Mouse (Mus musculus): ENCODE measurements around the gene Spg7.
"Not testable (repeated sequence)": the region's sequence is repeated elsewhere in the genome, so short reads cannot be mapped to it uniquely, and the experiment has no call there.

Gene Spg7

DNA sequence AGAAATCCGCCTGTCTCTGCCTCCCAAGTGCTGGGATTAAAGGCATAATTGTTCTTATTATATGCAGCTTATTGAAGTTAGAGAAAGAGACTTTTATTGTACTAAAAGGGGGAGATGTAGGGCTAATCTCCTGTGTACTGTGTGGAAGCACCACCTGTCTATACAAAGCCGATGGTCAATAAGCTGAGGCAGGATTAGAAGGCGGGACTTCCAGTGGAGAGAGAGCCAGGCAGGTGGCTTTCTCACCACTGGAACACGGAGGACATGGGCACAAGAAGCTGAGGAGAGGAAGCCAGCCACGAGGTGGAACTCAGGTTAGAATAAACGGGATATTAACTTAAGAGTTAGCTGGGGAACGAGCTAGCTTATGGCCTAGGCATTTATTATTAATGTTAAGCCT lies at the start of gene Spg7:
Gene Spg7 (plus strand): TSS at position 222 of the 400 bp plus-strand sequence.
- DNase-seq (ENCODE audit: low spot score) = no peak

DNA sequence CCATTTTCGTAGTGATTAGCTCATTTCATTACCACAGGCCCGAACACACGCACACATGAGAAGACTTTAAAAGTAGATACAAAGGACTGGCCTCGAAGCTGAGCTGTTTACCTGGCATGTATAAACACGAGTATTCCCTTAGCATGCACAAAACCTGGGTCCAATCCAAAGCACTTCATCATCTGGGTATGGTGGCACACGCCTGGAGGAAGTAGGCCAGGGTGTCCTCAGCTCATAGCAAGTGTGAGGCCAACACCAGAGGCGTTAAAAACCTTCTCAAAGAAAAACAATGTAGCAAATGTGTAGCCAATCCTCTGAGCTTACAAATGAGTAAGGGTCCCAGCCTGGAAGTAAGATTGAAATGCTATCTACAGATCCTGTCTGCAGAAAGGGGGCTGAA lies 48.3 kb upstream of the Spg7 start:
- DNase-seq (ENCODE audit: low spot score) = no peak

DNA sequence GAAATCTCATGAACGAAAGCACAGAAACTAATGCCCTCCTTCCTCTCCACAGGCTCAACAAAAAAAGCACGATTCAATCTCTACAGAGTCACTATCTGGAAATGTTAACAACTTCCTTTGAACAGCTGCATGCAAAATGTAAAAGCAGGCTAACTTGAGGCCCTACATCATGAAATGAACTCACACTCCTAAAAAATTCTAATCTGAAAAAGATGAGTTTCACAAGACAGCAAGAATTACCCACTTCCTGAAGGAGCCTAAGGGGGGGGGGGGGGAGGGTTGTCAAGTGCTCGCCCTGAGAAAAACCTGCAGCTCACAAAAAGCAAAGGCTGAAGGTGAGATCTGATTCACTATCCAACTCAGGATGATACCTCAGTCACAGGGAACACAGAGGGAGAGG lies 47.7 kb upstream of the Spg7 start:
- DNase-seq (ENCODE audit: low spot score) = no peak

DNA sequence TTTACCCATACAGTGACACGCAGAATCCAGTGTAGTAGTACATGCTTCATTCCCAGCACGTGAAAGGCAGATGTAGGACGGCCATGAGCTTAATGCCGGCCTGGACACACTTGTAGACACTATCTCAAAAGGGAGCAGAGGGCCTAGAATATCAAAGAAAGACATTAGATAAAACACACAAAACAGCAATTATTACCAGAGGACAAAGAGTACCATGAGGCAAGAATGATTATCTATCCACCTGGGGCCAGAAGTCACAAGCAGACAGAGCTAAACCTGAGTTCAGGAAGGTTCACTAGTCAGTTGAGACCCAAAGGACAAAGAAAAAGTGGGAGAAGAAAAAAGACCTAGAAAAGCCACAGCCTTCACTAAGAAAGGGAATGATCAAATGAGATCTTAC lies 45.6 kb upstream of the Spg7 start:
- no peak for DNase-seq (ENCODE audit: low spot score)

DNA sequence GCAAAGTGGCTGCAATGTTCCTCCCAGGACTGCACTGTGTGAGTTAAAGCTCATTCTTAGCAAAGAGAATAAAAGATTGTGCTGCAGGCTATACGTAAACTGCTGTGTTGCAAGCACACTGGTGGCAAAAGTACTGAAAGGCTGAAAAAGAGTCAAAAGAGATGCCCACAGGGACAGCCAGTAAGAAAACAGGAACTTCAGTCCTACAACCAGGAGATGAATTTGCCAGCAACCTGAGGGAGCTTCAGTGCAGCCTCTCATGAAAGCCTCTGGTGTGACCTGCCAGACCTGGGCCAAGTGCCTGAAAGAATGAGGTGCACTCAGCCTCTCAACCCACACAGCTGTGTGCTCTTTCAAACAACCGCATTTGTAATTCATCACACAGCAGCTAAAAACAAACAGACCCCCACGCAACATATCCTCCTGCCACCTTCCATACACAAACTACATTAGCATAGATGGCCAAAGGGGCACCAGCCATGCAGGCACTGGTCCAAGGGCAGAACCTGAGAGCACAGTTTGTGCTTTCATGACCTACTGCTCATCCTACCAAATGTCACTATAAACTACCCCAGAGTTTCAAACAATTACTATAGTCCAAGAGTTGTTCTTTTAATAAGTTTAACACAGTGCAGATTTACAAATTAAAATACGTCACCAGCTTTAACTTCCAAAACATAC lies 44.1 kb upstream of the Spg7 start:
- no peak for DNase-seq (ENCODE audit: low spot score)

DNA sequence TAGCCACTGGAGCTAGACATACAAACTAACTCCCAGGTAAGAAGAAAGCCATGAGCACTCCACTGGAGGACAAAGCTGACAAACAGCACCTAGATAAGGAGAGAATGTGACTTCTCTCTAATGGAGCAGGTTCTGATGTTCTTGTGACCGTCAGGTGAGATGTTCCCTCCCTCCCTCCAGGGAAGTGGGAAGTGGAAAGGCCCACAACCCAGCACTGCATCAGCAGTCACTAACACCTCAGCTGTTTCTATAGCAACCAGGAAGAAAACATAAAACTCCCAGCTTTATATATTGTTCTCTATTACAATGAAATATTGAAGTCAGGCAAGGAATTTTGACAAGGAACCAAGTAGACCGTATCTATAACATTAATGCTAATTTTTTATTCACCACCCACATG lies 42.7 kb upstream of the Spg7 start:
- no peak for DNase-seq (ENCODE audit: low spot score)

DNA sequence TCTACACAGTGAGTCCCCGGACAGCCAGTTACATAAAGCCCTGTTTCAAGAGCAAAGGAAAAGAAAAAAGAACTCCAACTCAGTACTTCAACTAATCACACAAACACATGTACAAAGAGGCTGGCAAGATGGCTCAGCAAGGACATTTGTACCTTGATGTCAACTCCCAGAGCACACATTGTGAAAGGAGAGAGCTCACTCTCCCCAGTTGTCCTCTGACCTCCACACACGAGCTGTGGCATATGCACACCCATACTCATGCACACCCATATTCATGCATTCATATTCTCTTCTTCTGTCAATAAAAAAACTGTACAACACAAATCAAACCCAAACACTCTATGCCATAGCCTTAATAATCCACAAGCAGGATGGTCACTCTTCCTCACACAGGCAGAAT lies 41.9 kb upstream of the Spg7 start:
- DNase-seq (ENCODE audit: low spot score) = no peak

DNA sequence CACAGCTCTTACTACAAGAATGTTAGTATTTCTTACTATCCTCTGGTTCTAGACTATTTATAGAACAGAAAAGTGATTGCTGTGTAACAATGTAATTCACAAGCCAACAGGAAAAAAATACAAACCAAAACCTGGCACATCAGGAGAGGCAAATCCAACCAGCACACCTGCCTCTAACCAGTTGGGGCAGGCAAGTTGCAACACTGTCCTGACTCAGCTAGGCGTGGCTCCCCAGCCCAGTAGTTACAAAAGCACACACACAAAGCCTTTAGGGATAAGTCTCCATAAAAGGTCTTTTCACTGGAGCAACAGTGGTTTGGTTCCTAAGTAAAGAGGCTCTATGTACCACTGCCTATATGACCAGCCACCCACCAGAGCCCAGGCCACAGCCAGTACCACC lies 41.5 kb upstream of the Spg7 start:
- no peak for DNase-seq (ENCODE audit: low spot score)

DNA sequence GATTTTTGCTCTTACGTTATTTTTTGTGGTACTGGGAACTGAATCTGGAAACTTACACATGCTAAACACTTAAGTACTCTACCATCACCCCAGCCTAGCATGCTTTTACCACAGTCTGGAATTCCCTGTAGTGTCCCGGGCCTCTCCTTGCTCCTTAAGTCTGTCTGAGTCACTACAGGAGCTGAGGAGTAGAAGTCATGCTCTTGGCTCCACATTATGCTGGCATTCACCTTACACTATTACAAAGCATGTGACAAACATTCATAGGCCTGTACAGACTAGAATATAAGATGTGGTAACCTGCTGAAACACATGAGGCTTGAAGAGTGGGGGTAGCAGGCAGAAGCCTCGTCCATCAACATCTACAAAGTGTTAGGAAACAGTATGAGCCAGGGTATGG lies 40.0 kb upstream of the Spg7 start:
- DNase-seq (ENCODE audit: low spot score) = no peak

DNA sequence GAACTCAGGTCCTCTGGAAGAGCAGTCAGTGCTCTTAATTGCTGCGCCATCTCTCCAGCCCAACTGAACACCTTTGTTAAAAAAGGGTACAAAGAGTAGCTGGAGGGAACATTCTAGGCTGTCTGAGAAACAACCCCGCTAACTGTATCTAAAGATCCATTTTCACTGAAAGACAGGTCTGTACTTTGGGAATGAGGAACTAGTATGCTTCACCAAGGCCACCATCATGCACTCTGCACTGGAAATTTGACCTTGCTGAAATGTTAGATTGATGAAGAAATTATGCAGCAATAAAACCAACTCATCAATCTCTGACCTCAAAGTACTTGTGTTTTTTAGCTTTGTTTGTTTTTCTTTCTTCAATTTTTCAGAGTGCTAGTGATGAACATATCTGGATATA lies 38.5 kb upstream of the Spg7 start:
- no peak for DNase-seq (ENCODE audit: low spot score)

DNA sequence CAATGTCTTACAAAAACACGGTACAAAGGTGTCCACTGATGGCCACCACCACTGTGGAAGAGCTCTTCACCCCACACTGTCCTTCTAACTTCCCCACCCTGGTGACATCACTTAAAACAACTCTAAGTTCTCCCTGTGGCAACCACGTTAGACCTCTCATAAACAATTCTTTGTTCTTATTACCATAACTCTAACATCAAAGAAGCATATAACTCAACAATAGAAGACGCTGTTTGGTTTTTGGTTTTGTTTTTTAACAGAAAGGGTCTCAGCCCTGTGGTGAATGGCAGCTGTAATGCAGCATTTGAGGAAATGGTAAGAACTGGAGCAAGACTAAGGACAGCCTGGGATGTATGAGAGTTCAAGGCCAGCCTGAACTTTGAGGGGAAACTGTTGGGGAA lies 36.8 kb upstream of the Spg7 start:
- no peak for DNase-seq (ENCODE audit: low spot score)

DNA sequence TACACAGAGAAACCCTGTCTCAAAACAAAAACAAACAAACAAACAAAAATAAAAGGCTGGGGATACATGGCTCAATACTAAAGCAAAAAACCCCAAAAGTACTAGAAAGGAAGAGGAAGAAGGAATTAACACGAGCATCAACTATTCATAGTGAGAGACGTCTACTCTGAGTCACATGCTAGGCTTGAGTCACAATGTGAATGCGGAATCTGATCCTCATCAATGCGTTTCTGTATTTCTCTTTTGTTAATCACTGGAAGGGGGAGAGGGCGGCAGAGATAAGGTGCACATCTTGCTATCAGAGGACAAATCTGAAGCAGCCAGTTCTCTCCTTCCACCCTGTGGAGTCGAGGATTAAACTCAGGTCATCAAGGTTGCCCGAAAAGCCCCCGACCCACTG lies 35.0 kb upstream of the Spg7 start:
- DNase-seq (ENCODE audit: low spot score) = no peak

DNA sequence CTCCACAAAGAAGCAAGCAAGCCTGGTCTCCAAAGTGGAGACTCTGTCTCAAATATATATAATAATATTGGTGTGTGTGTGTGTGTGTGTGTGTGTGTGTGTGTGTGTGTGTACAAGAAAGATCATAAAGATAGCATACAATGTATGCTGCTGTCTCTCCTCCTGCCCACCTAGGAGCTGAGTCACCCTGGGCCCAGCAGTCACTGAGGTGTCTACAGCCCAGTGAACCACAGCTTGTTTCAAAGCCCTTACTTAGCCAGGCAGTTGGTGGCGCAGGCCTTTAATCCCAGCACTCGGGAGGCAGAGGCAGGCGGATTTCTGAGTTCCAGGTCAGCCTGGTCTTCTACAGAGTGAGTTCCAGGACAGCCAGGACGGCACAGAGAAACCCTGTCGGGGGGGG lies 32.7 kb upstream of the Spg7 start:
- not testable (repeated sequence) for DNase-seq (ENCODE audit: low spot score)

DNA sequence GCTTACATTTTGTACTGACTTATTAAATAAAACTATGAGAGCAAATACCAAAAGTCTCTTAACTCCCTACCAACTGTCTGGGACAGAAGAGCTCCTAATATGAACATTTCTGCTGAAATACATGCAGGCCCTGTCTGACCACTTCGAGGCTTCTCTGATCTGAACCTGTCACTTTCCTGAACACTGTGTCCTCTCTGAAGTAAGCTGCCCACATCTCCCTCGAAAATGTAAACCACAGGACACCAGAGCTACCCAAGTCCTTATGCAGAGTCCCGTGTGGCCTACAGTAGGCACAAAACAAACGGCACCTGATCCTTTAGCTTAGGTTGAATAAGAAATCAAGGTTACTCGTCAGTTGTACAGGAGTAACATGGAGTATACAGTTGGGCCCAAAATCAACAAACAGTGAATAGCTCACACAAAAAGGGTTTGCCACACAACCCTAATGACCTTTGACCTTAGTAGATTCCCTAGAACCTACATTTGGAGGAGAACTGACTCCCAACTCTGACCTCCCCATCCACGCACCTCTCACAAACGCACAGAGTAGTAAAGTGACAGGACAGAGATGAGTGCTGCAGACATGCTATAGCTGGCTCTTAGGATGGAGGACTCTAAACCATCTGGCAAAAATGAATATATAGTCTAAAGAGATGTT lies 31.3 kb upstream of the Spg7 start:
- no peak for DNase-seq (ENCODE audit: low spot score)

DNA sequence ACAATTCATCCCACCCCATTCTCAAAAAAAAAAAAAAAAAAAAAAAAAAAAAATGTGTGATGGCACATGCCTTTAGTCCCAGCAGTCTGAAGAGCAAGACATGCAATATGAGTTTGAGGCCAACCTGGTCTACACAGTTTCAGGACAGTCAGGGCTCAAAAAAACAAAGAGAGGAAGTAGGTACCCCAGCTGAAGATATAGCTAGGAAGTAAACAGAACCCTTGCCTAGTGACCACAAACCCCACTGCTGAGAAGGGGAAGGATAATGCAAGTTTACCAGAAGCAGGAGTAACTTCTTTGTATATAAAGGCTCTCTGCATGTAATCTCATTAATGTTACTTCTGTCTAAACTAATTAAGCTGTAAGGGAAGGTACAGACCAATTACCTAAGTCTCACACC lies 30.0 kb upstream of the Spg7 start:
- no peak for DNase-seq (ENCODE audit: low spot score)

DNA sequence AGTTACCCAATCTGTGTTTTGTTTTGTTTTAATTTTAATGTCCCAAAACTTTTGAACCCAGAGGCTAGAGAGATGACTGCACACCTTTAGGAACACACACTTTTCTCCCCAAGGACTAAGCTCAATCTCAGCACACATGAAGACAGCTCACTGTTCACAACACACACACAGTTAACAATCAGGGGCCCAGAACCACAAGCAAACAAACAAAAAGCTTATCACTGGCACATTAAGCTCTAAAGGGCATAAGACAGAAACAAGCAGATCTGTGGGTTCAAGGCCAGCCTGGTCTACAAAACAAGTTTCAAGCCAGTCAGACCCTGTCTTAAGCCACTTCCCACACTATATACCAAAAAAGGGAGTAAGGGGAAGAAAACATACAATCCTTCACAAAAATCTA lies 29.3 kb upstream of the Spg7 start:
- DNase-seq (ENCODE audit: low spot score) = no peak

DNA sequence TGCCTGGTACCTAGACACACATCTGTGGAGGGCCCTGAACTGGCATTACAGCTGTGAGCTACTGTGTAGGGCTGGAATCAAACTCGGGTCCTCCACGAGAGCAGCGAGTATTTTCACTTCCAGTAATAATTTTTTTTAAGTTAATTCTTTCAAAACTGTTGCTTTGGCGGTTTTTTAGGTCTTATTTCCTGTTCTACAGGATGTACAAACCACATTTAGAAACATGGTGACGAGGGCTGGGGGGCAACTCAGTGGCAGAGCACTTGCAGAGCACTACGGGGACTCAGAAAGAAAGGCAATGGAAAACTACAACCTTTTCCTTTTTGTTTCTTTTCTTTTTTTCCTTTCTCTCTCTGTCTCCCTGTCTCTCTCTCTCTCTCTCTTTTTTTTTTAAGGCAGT lies 28.6 kb upstream of the Spg7 start:
- no peak for DNase-seq (ENCODE audit: low spot score)

DNA sequence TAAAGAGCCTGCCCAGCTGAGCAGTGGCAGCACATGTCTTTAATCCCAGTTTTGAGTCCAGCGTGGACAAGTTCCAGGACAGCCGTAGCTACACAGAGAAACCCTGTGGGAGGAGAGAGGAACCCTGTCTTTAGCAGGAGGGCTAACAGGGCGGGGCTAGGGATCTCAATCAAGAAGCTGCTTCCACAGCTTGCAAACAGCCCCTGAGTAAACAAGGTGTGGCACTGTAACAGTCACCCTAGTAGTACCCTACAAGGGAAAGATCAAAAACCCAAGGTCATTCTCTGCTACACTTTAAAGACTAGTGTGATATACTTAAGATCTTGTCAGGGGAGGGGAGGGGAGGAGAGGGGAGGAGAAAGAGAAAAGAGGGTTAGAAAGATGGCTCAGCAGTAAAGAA lies 25.8 kb upstream of the Spg7 start:
- DNase-seq (ENCODE audit: low spot score) = no peak

DNA sequence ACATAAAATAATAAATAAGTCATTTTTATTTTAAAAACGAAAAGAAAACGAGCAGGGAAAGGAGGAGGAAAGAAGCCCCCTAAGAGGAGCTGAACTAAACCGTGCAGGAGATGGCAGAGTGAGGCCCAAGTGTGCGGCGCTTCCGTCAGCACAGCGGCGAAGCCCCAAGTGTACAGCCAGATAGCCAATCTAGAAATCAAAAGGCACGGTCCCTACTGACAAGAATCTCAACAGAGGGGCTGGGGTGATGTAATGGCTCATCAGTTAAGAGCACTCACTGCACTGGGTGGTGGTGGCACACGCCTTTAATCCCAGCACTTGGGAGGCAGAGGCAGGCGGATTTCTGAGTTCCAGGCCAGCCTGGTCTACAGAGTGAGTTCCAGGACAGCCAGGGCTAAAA lies 25.3 kb upstream of the Spg7 start:
- DNase-seq (ENCODE audit: low spot score) = no peak

DNA sequence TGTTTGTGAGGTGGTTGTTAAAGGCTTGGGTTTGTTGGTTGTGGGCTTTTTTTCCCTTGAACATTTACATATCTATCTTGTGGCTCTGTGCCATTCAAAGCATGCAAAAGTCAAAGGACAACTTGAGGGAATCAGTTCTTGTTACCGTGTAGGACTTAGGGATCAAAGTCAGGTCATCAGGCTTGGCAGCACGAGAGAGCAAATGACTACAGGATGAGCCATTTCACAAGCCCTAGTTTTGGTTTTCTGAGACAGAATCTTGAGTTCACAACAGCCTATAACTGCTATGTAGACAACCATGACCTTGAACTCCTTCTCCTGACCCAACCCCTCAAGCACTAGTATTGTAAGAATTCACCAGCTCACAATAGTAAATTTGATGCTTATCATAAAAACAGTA lies 24.4 kb upstream of the Spg7 start:
- DNase-seq (ENCODE audit: low spot score) = no peak

DNA sequence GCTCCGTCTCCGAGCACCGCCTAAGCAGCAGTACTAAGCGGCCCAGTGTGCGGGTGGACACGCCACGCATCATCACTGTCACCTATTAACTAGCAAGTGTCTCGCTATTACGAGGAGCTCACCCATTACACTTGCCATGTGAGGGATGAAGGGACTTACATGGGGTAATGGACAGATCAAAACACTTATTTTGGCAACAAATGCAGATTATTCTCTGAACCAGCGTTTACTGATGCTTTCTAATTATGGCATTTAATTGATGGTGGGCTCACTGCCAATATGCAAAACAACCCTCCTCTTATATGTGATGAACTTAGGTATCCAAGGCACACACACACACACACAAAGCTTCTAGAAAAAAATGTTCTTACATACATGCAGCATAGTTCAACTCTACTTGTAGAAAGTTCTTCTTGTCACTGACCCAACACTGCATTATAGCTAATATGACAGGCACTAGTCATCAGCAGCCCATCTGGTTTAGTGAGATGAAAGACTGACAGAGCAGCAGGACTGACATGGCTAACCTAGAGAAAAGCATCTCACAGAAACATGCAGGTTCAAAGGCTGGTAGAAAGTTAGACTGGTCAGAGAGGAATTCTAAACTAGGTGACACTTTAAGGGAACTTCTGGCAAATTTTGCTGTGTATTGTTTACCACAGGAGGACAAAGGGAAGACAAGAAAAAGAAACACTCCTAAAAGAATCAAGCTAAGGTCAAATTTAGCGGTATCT lies 23.2 kb upstream of the Spg7 start:
- DNase-seq (ENCODE audit: low spot score) = no peak

DNA sequence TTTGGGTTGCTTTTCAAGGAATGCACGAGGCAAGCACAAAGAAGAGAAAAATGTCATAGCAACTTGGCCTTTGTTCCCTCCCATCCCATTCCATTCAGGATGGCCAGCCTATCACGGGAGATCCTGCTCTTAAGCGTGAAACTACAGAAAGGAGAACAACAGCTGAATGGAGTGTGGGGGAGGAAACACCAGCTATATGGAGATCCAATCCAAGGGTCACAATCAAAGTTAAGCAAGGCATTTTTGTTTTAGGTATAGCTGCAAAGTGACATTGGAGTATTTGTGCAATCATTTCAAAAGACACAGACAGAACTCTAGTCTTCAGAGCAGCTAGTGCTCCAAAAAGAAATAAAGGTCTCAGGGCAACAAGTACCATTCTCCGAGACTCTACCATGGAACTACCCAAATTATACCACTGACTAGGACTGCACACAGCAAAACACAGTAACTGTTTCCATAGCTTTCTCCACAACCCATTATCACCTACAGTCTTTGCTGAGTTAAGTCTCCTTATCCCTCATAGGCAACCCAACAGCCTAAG lies 22.6 kb upstream of the Spg7 start:
- no peak for DNase-seq (ENCODE audit: low spot score)
